Mouse (Mus musculus): Measurements from ENCODE around the gene D630039A03Rik.
A peak's percentile ranks its signal among the peaks of the same experiment; 100 is the strongest.

The D630039A03Rik gene

GRCm38 (mm10) chr4:57927464-57928205 is 11.5 kb upstream of the D630039A03Rik start:
- DNase-seq (ENCODE audit: low spot score): peak; percentile 60

- DNase-seq (ENCODE audit: low spot score): peak; percentile 47
Measured at GRCm38 (mm10) chr4:57924556-57925071, 8.5 kb upstream of the D630039A03Rik start.

GRCm38 (mm10) chr4:57922171-57922570 is 6.1 kb upstream of the D630039A03Rik start:
- no peak for DNase-seq (ENCODE audit: low spot score)

- no peak for DNase-seq (ENCODE audit: low spot score)
Measured at GRCm38 (mm10) chr4:57920522-57920921, 4.4 kb upstream of the D630039A03Rik start.

GRCm38 (mm10) chr4:57919494-57920423 is 3.7 kb upstream of the D630039A03Rik start:
- peak; percentile 39 for DNase-seq (ENCODE audit: low spot score)

DNA sequence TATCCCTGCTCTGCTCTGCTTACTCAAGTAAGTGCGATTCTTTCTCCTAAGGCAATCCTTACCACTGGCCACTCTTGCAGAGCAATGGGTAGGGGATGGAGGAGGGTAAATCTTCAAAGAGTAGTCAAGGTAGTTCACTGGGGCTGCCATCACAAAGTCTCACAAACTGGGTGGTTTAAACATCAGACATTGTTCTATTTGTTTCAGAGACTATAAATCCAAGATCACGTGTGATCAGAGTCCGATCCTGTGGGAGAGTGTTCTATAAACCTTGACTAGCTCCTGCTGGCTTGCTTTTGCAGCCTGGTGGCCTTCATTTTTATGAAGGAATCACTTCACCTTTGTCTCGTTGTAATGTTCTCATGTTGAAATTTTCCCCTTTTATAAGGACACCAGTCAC is 614 bp upstream of the D630039A03Rik start:
- DNase-seq (ENCODE audit: low spot score): no peak

DNA sequence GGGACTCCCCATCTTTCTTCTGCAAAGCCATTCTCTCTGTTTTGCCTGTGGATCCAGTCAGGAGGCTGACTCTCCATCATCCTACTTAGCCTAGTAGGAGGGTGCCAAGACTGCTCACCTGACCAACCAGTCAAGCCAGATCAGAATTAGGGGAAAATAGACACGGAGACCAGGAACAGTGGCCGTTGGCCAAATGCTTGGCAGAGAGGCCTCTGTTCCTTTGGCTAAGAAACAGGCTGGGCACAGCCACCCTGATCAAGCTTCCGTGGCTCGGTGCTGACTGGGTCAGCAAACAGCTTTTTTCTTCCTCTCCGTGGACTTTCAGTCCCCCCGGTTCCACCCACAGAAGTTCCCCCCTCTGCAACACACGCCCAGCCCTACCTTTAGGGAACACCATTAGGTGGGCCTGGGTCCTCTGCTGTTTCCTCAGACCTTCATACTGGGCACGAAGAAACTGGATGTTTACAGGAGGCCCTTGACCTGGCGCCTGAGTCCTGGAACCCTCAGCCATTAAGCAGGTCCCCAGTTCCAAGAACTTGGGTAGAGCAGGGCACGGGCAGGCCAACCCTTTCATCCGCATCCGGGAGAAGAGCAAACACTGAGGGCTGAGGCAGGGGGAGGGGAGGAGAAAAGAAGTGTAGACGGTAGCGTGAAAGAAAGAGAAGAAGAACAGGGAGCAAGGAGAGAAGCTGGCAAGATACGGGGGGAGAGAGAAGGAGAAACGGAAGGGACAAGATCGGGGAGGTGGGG is 706 bp downstream of the D630039A03Rik start:
- DNase-seq (ENCODE audit: low spot score): peak; percentile 71

DNA sequence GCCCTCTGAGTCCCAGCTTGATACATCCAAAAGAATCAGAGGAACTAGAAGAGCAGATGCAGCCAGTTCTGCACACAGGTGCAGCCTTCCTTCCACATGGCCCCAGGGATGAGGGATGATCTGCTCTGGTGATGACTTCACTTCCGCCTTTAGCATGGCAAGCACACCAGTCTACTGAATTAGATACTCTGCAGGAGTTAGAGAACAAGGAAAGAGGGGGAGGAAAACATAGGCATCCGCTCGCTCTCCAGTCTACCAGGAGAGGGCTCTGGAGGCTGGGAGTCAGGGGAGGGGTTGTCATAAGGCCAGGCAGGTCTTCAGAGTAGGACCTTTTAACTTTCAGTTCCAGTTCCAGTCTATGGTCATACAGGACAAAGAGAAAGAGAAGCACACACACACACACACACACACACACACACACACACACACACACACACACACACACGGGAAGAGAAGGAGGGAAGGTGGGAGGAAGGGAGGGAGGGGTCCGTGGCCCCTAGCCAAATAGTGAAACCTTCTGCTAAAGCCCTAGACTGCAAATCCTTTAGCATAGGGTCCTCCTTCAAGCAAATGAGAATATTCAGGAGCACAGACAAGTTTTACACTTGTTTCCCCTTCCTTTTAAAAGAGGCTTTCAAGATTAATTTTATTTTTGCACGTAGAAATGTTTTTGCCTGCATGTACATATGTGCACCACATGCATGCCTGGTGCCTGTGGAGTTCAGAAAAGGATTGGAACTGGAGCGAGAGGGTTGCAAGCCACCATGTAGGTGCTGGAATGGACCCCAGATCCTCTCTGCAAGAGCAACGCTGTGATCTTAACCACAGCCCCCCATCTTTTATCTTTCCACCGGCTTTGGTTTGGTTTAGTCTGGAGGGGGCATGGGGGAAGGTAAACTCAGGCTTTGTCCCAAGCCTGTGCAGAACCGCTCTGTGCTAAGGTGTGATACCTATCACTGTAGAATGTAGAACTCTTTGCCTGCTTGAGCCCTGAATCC is 1.6 kb downstream of the D630039A03Rik start:
- DNase-seq (ENCODE audit: low spot score): peak; percentile 36

GRCm38 (mm10) chr4:57913021-57913420 is 3.1 kb downstream of the D630039A03Rik start:
- DNase-seq (ENCODE audit: low spot score): no peak

DNA sequence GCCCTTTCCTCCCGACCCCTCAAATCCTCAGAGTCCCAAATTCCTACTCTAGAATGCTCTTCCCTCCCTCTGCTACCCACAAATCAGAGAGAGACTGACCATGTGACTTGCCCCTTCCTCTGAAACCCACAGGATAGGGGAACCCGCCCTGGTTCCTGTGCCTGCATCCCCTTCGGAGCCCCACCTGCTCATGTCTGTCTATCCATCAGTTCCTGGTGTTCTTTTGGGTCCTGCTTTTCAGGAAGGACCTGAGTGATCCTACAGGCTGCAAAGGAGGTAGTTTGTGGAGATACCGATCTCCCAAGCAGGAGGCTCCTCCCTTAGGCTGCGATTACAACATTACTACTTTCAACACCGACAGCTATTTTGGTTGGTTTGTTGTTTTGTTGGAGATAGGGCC is 7.2 kb downstream of the D630039A03Rik start:
- no peak for DNase-seq (ENCODE audit: low spot score)

- no peak for DNase-seq (ENCODE audit: low spot score)
Measured at GRCm38 (mm10) chr4:57906708-57907107, 9.4 kb downstream of the D630039A03Rik start.

DNA sequence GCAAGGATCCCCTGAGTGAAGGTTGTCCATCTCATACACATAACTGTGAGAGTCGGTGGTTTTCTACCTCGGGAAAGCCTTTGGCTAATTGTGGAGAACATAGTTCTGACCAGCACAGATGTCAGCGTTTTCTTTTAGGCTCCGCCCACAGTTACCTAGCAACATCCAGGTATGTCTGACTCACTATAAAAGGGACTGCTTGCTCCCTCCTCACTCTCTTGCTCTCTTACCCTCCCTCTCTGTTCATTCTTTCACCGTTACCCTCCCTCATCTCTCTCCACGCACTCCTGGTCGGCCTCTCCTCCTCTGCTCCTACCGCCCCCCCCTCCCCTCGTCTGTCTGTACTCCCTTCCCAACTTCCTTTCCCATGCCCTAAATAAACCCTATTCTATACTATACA is 11.5 kb downstream of the D630039A03Rik start:
- DNase-seq (ENCODE audit: low spot score): no peak

DNA sequence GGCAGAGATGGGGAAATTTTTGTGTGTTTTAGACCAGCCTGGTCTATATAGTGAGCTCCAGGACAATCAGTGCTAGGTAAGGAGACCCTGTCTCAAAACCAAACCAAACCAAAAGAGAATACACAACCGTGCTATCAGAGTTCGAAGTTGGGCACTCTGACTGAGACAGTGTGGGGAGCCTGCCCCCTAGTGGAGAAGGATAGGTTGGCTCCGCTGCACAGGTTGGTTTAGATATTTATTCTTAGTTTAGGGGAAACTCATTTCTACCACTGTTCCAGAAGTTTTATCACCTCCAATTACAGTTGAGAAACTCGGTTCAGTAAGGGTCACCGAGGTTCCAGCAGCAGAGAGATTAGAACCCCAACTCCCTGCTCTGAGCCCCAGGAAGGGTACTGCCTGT is 11.9 kb downstream of the D630039A03Rik start:
- peak; percentile 78 for DNase-seq (ENCODE audit: low spot score)

GRCm38 (mm10) chr4:57902619-57903018 is 13.5 kb downstream of the D630039A03Rik start:
- no peak for DNase-seq (ENCODE audit: low spot score)

GRCm38 (mm10) chr4:57901210-57901609 is 14.9 kb downstream of the D630039A03Rik start:
- peak; percentile 61 for DNase-seq (ENCODE audit: low spot score)

DNA sequence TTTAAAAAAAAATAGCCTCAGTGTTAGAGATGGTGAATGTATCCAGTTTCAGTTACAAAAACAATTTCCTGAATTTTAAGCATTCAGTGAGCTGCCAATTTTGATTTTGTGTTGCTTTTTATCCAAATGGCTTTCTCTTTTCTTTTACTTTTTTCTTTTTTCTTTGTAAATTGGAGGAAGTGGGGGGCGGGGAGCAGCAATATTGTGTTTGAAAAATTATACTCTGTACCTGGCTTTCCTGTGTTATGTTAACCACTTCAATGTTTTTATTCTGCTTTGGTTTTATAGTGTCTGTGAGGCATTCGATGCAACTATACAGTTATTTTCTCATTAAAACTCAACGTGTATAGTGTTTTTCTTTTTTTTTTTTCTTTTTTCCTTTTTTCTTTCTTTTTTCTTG is 19.5 kb downstream of the D630039A03Rik start:
- DNase-seq (ENCODE audit: low spot score): no peak

DNA sequence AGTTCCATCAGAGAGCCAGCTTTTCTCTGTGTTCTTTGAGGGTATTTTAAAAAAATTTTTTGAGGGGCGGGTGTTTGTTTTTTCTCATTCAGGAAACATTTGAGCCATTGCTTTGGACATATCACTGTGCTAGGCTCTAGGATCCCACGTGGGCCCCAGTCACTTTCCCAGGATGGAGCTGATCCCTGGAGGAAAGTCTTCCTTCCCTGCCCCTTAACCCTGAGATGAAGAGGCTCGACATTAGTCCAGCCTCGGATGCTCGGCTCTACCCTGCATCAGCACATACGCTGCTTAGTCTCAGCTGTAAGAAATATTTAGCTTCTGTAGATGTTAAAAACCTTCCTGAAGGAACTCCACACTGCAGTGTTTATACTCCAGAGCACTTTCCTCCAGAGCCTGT is 20.2 kb downstream of the D630039A03Rik start:
- no peak for DNase-seq (ENCODE audit: low spot score)

DNA sequence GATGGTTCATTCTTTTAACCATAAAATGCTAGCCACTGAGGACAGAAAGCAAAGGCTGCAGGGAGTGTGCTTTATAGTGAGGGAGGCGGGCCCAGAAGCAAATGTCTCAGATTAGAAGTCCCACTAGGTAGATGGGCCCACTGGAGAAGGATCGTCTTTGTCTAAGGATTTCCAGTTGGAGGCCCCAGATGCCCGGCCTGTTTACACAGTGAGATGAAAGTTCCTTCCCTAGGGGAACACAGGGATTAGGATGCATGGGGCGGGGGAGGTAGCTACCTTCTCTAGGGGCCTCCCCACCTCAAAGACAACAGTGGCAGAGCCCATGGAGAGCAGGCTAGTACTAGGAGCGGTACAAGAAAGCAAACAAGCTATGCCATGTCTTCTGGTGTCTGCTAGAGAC is 21.0 kb downstream of the D630039A03Rik start:
- no peak for DNase-seq (ENCODE audit: low spot score)

- no peak for DNase-seq (ENCODE audit: low spot score)
Measured at GRCm38 (mm10) chr4:57892001-57892586, 24.0 kb downstream of the D630039A03Rik start.

DNA sequence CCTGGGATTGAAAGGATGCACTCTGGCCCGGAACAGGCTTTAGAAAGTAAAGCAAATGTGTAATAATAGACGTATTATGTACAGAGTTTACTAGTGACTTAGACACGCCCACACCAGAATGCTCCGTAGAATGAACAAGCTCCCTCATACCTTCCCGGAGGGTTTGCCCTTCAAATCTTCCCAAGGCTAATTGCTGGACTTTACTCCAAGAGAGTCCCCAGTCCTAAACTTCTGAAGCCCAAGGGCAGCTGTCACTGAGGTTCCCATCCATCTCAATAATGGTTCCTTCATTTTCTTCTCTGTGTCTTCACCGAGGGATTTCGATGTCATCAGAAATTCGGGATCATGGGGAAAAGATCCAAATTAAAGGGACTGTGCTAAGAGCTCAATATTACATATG is 26.3 kb downstream of the D630039A03Rik start:
- DNase-seq (ENCODE audit: low spot score): peak; percentile 76

All from adipocyte (in vitro differentiated cells).